Mouse (Mus musculus): ENCODE data around the gene Card10.

The Card10 gene

GRCm38 (mm10) chr15:78735431-78736180 is 67.2 kb downstream of the Card10 start:
- DNase-seq (ENCODE audit: low spot score) = no peak

DNA sequence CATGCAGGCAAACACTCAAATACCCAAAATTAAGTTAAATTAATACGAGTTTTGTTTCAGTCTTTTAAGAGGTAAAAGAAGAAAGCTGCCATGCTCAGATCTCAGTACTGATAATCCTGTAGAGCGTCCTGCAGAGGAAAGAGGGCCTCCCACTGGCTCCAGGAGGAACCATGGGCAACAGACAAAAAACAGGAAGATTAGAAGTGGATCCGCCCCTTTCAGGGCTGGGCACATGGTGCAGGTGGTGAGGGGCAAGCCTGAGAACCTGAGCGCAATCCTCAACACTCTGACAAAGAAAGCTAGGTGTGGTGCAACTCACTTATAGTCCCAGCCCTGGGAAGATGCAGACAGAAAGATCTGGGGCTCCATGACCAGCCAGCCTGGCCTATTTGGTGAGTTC is 71.0 kb downstream of the Card10 start:
- no peak for DNase-seq (ENCODE audit: low spot score)

GRCm38 (mm10) chr15:78730315-78731049 is 72.4 kb downstream of the Card10 start:
- DNase-seq (ENCODE audit: low spot score) = no peak

GRCm38 (mm10) chr15:78726697-78727096 is 76.1 kb downstream of the Card10 start:
- DNase-seq (ENCODE audit: low spot score) = no peak

Measured in embryo, embryonic 10.5 days (tissue).